Mouse (Mus musculus) midbrain, postnatal 0 days (tissue): ENCODE measurements around the gene Syt13. TPM values are rescaled to one million over a fixed set of nuclear protein-coding genes. Genes with fewer than 3 reads are reported as not detected.
A peak's percentile ranks its signal among the peaks of the same experiment; 100 is the strongest.

ENCODE experiments used
- ATAC-seq: fragments of 200-750 bp; cut with Nextera tagmentation; 2 replicates; pipeline ENCODE4 v1.8.0; 2017; ENCODE audit warnings: moderate number of reproducible peaks, mild to moderate bottlenecking, moderate TSS enrichment, moderate library complexity; ENCODE audit not compliant: low FRiP score
- DNase-seq: peaks from one replicate; pipeline ENCODE4 v3.0.0-alpha.2; 2015; ENCODE audit warnings: low spot score
- H3K27ac ChIP-seq: fragments of 300-500 bp; sonication (generic); 2 replicates; pipeline ENCODE4 v1.5.1; 2014; ENCODE audit warnings: low read depth, mild to moderate bottlenecking, low read length, mixed read lengths
- H3K27me3 ChIP-seq: fragments of 300-500 bp; sonication (generic); 2 replicates; pipeline ENCODE4 v1.6.1; 2014; ENCODE audit warnings: low read length, control low read depth, mixed read lengths; ENCODE audit not compliant: insufficient read depth
- H3K36me3 ChIP-seq: fragments of 300-500 bp; sonication (generic); 2 replicates; pipeline ENCODE4 v1.6.1; 2014; ENCODE audit warnings: low read length, control low read depth, mixed read lengths; ENCODE audit not compliant: insufficient read depth
- H3K4me1 ChIP-seq: fragments of 300-500 bp; sonication (generic); 2 replicates; pipeline ENCODE4 v1.6.1; 2014; ENCODE audit warnings: mild to moderate bottlenecking, control low read depth, antibody characterized with exemption, low read length, mixed read lengths; ENCODE audit not compliant: insufficient read depth
- H3K4me2 ChIP-seq: fragments of 300-500 bp; sonication (generic); 2 replicates; pipeline ENCODE4 v1.6.1; 2014; ENCODE audit warnings: low read depth, mild to moderate bottlenecking, low read length, mixed read lengths; ENCODE audit not compliant: poor library complexity, severe bottlenecking
- H3K4me3 ChIP-seq: fragments of 300-500 bp; sonication (generic); 2 replicates; pipeline ENCODE4 v1.5.1; 2014; ENCODE audit warnings: low read depth, mild to moderate bottlenecking, low read length, moderate library complexity
- H3K9ac ChIP-seq: fragments of 300-500 bp; sonication (generic); replicated peaks from 2 replicates; pipeline ENCODE4 v1.6.1; 2014; ENCODE audit warnings: mild to moderate bottlenecking, low read length, moderate library complexity, mixed read lengths; ENCODE audit not compliant: poor library complexity, severe bottlenecking
- H3K9me3 ChIP-seq: fragments of 300-500 bp; sonication (generic); 2 replicates; pipeline ENCODE4 v1.6.1; 2016; ENCODE audit warnings: low read length, control low read depth
- CTCF ChIP-seq: IDR thresholded peaks from 2 replicates; pipeline ENCODE4 v1.5.1; 2016; ENCODE audit warnings: antibody characterized with exemption, mild to moderate bottlenecking
- WGBS: fragments of 180-500 bp; shearing (Covaris S2); extraction: QIAGEN DNeasy Blood & Tissue Kit; methylation state at CpG from one replicate; pipeline ENCODE4 v1.1.7; 2014; 5-methylcytosine and 5-hydroxymethylcytosine counted together
- polyA plus RNA-seq: library from polyadenylated mRNA; unstranded; fragments of >200 nt; fragmentation: Nextera tagmentation; extraction: Ambion mirVana; gene quantifications from 2 replicates; pipeline ENCODE4 v1.2.1, GENCODE M21; 2015
- total RNA-seq: library from RNA; depleted of rRNA; stranded (reverse); fragments of >200 nt; gene quantifications from 2 replicates; pipeline ENCODE4 v1.2.3, GENCODE M21; 2014

Syt13 gene
- total and polyA plus RNA-seq, 2 experiments from 2014 or later: 106 to 188 TPM

- Histone ChIP-seq H3K4me3 (no peak overlapping the region), H3K27me3 (no peaks in the 10 kb centered on the region), H3K36me3 (no peaks in the 10 kb centered on the region), H3K9ac (no peak overlapping the region), H3K4me1 (peaks cover 9% of the 10 kb centered on the region; the same call in 1 of the 2 replicates), H3K4me2 (no peak overlapping the region), H3K27ac (no peak overlapping the region), H3K9me3 (no peaks in the 10 kb centered on the region)
- no peak for TF ChIP-seq CTCF
- WGBS: 82% methylated on average over 7 of the region's 7 CpGs
- DNase-seq (no peak), ATAC-seq (no peak)
Measured at GRCm38 (mm10) chr2:92931061-92931460, 16.2 kb downstream of the Syt13 start.

GRCm38 (mm10) chr2:92933379-92933778 is 18.5 kb downstream of the Syt13 start:
- Histone ChIP-seq H3K27me3 (no peaks in the 10 kb centered on the region), H3K4me3 (no peak overlapping the region), H3K4me1 (peaks cover 9% of the 10 kb centered on the region; the same call in 1 of the 2 replicates), H3K27ac (no peak overlapping the region), H3K9ac (no peak overlapping the region), H3K9me3 (no peaks in the 10 kb centered on the region), H3K36me3 (no peaks in the 10 kb centered on the region), H3K4me2 (no peak overlapping the region)
- no peak for DNase-seq
- ATAC-seq: no peak
- WGBS: 88% methylated on average over 6 of the region's 6 CpGs
- TF ChIP-seq CTCF: no peak

GRCm38 (mm10) chr2:92934312-92934982 is 19.5 kb downstream of the Syt13 start:
- H3K36me3 ChIP-seq: no peaks in the 10 kb centered on the region
- WGBS: 8% methylated on average over 10 of the region's 10 CpGs
- H3K9ac ChIP-seq: no peak overlapping the region; the same call in 1 of the 2 replicates
- ATAC-seq (0 out of 2 replicates have a peak, but pooled peaks have one; percentile 17), DNase-seq (peak; percentile 55)
- TF ChIP-seq CTCF: no peak
- no peaks in the 10 kb centered on the region for H3K27me3 ChIP-seq
- H3K4me3 ChIP-seq: no peak overlapping the region
- no peaks in the 10 kb centered on the region for H3K9me3 ChIP-seq
- peak overlapping the region; percentile 57; the same call in 1 of the 2 replicates for H3K27ac ChIP-seq
- H3K4me2 ChIP-seq: peak overlapping the region; percentile 10; the same call in 1 of the 2 replicates
- peaks cover 9% of the 10 kb centered on the region; the same call in 1 of the 2 replicates for H3K4me1 ChIP-seq

- no peak overlapping the region for H3K27ac ChIP-seq
- H3K4me3 ChIP-seq: no peak overlapping the region
- ATAC-seq: no peak
- no peak for TF ChIP-seq CTCF
- H3K9ac ChIP-seq: no peak overlapping the region
- peaks cover 9% of the 10 kb centered on the region; the same call in 1 of the 2 replicates for H3K4me1 ChIP-seq
- no peaks in the 10 kb centered on the region for H3K27me3 ChIP-seq
- DNase-seq: peak; percentile 33
- WGBS: 69% methylated on average over 3 of the region's 3 CpGs
- no peaks in the 10 kb centered on the region for H3K36me3 ChIP-seq
- no peaks in the 10 kb centered on the region for H3K9me3 ChIP-seq
- no peak overlapping the region for H3K4me2 ChIP-seq
Measured at GRCm38 (mm10) chr2:92935483-92935882, 20.6 kb downstream of the Syt13 start.

- H3K4me1 ChIP-seq: peaks cover 9% of the 10 kb centered on the region; the same call in 1 of the 2 replicates
- H3K9me3 ChIP-seq: no peaks in the 10 kb centered on the region
- H3K9ac ChIP-seq: no peak overlapping the region
- WGBS: 97% methylated on average over 5 of the region's 5 CpGs
- ATAC-seq (no peak), DNase-seq (no peak)
- no peak overlapping the region for H3K4me3 ChIP-seq
- H3K36me3 ChIP-seq: peaks cover 12% of the 10 kb centered on the region
- no peak overlapping the region for H3K4me2 ChIP-seq
- no peaks in the 10 kb centered on the region for H3K27me3 ChIP-seq
- TF ChIP-seq CTCF: no peak
- H3K27ac ChIP-seq: no peak overlapping the region
Measured at GRCm38 (mm10) chr2:92938063-92938462, 23.2 kb downstream of the Syt13 start.

GRCm38 (mm10) chr2:92938827-92939226 is 23.9 kb downstream of the Syt13 start:
- Histone ChIP-seq H3K9ac (no peak overlapping the region), H3K9me3 (no peaks in the 10 kb centered on the region), H3K4me1 (peaks cover 9% of the 10 kb centered on the region; the same call in 1 of the 2 replicates), H3K27me3 (no peaks in the 10 kb centered on the region), H3K4me3 (no peak overlapping the region), H3K27ac (no peak overlapping the region), H3K4me2 (no peak overlapping the region), H3K36me3 (peaks cover 18% of the 10 kb centered on the region)
- DNase-seq: no peak
- 97% methylated on average over 6 of the region's 7 CpGs for WGBS
- TF ChIP-seq CTCF: no peak
- no peak for ATAC-seq
